In genomic region chr15:100228535-100229336, GRCm38 (mm10) we compare ENCODE assay signal across 8 mouse cellular contexts. TPM values are rescaled to one million over a fixed set of nuclear protein-coding genes. Genes with fewer than 3 reads are reported as not detected.
A peak's percentile ranks its signal among the peaks of the same experiment; 100 is the strongest.
DNase-seq lines count a peak whose midpoint lies in the region; ATAC-seq and TF ChIP-seq lines count a peak whose summit lies in the region.

No protein-coding gene starts in this region.

- no peaks in the 10 kb centered on the region for H3K27me3 ChIP-seq in heart, embryonic 14.5 days (ENCODE audit: control insufficient read depth, insufficient read depth, low read length)
- H3K27me3 ChIP-seq in G1E (ENCODE audit: insufficient read depth, low read length): no peaks in the 10 kb centered on the region
- no peaks in the 10 kb centered on the region for H3K27me3 ChIP-seq in forebrain, postnatal 0 days (ENCODE audit: insufficient read depth, low read length)
- H3K27me3 ChIP-seq in liver, embryonic 14.5 days (ENCODE audit: control insufficient read depth, insufficient read depth, low read length): no peaks in the 10 kb centered on the region

- DNase-seq in heart, adult 9 months (ENCODE audit: low spot score in 2 of 2): no peak
- no peak for DNase-seq in G1E (ENCODE audit: low spot score)
- DNase-seq in forebrain, postnatal 0 days: peak; percentile 18
- DNase-seq in liver, embryonic 14.5 days (ENCODE audit: low read depth in 3 of 3, low spot score in 3 of 3): peak in 2 of 3 experiments; percentile 12 to 31
- DNase-seq in frontal cortex, postnatal 36 days (ENCODE audit: low spot score in 2 of 2): no peak
- DNase-seq in layer of hippocampus, postnatal 14 days (ENCODE audit: low spot score in 2 of 2): no peak

- no peak for ATAC-seq in heart, embryonic 14.5 days (ENCODE audit: insufficient number of reproducible peaks, insufficient read depth, low FRiP score, low read depth)
- ATAC-seq in G1E (ENCODE audit: extremely low read depth, insufficient number of reproducible peaks, low FRiP score, poor library complexity, severe bottlenecking): no peak
- 0 out of 2 replicates have a peak, but pooled peaks have one; percentile 8 for ATAC-seq in forebrain, postnatal 0 days
- peak; percentile 12; the same call in 1 of the 2 replicates for ATAC-seq in liver, embryonic 14.5 days (ENCODE audit: insufficient read depth)
- no peak for ATAC-seq in monocyte, adult 5-6 weeks (replicated peaks; ENCODE audit: insufficient number of reproducible peaks, low FRiP score, low TSS enrichment, poor library complexity, severe bottlenecking)

- H3K4me1 ChIP-seq in heart, embryonic 14.5 days (ENCODE audit: control insufficient read depth in 2 of 2, insufficient read depth in 2 of 2, low read length in 2 of 2): peaks cover 6 to 36% of the 10 kb centered on the region in 2 experiments
- peaks cover 53% of the 10 kb centered on the region for H3K4me1 ChIP-seq in G1E (ENCODE audit: insufficient read depth, low read depth, low read length)
- 0 out of 2 replicates have a peak, but pooled peaks cover 9% of the 10 kb centered on the region for H3K4me1 ChIP-seq in forebrain, postnatal 0 days (ENCODE audit: insufficient read depth)
- peaks cover 39 to 41% of the 10 kb centered on the region in 2 experiments for H3K4me1 ChIP-seq in liver, embryonic 14.5 days (replicated peaks; ENCODE audit: control insufficient read depth in 2 of 2, insufficient read depth in 2 of 2, low read length in 1 of 2)

- peak overlapping the region; percentile 74 for H3K4me2 ChIP-seq in heart, embryonic 14.5 days (ENCODE audit: low read length)
- peak overlapping the region; percentile 51 for H3K4me2 ChIP-seq in forebrain, postnatal 0 days (ENCODE audit: low read depth)
- H3K4me2 ChIP-seq in liver, embryonic 14.5 days (ENCODE audit: low read depth): peak overlapping the region; percentile 95

- no peak for TF ChIP-seq CTCF in G1E (IDR thresholded peaks at IDR 0.05; ENCODE audit: low read depth, low read length)
- peak; percentile 44 for TF ChIP-seq CTCF in forebrain, postnatal 0 days (IDR thresholded peaks at IDR 0.05; ENCODE audit: low read depth)
- peak; percentile 38 for TF ChIP-seq CTCF in liver, embryonic 14.5 days (IDR thresholded peaks at IDR 0.05; ENCODE audit: low read depth)

- peak overlapping the region; percentile 93 to 97 for H3K4me3 ChIP-seq in heart, embryonic 14.5 days (ENCODE audit: control insufficient read depth in 1 of 2, insufficient read depth in 1 of 2, low read depth in 1 of 2, low read length in 2 of 2)
- H3K4me3 ChIP-seq in G1E (ENCODE audit: low read depth, low read length): peak overlapping the region; percentile 86
- peak overlapping the region; percentile 93 for H3K4me3 ChIP-seq in forebrain, postnatal 0 days (ENCODE audit: low read depth, low read length)
- peak overlapping the region; percentile 91 to 92 for H3K4me3 ChIP-seq in liver, embryonic 14.5 days (ENCODE audit: insufficient read depth in 1 of 2, low read depth in 2 of 2, low read length in 2 of 2)

- H3K9ac ChIP-seq in heart, embryonic 14.5 days (ENCODE audit: low read length): peak overlapping the region; percentile 99
- H3K9ac ChIP-seq in forebrain, postnatal 0 days: peak overlapping the region; percentile 98
- peak overlapping the region; percentile 81 for H3K9ac ChIP-seq in liver, embryonic 14.5 days (replicated peaks)

- H3K27ac ChIP-seq in heart, embryonic 14.5 days (replicated peaks in 1 of 2; ENCODE audit: control insufficient read depth in 1 of 2, insufficient read depth in 1 of 2, low read depth in 2 of 2, low read length in 2 of 2): peak overlapping the region; percentile 96 to 100
- H3K27ac ChIP-seq in forebrain, postnatal 0 days (ENCODE audit: low read depth, low read length): peak overlapping the region; percentile 100
- H3K27ac ChIP-seq in liver, embryonic 14.5 days: peak overlapping the region; percentile 98

- H3K36me3 ChIP-seq in heart, embryonic 14.5 days (ENCODE audit: control insufficient read depth, insufficient read depth, low read length): peaks cover 14% of the 10 kb centered on the region
- H3K36me3 ChIP-seq in G1E (replicated peaks): peaks cover 56% of the 10 kb centered on the region
- no peaks in the 10 kb centered on the region; the same call in 1 of the 2 replicates for H3K36me3 ChIP-seq in forebrain, postnatal 0 days (ENCODE audit: insufficient read depth)
- H3K36me3 ChIP-seq in liver, embryonic 14.5 days (replicated peaks; ENCODE audit: control insufficient read depth, insufficient read depth, low read depth): peaks cover 12% of the 10 kb centered on the region

- WGBS in heart, embryonic 14.5 days: 7% methylated on average over 16 of the region's 16 CpGs
- 13% methylated on average over 16 of the region's 16 CpGs for WGBS in forebrain, postnatal 0 days
- 3% methylated on average over 16 of the region's 16 CpGs for WGBS in liver, embryonic 14.5 days (ENCODE audit: insufficient replicate concordance)

- H3K9me3 ChIP-seq in heart, embryonic 14.5 days (ENCODE audit: control insufficient read depth, low read length): peaks cover 1% of the 10 kb centered on the region; the same call in 1 of the 2 replicates
- H3K9me3 ChIP-seq in G1E (replicated peaks): peaks cover 16% of the 10 kb centered on the region
- no peaks in the 10 kb centered on the region for H3K9me3 ChIP-seq in forebrain, postnatal 0 days (ENCODE audit: low read length)
- no peaks in the 10 kb centered on the region for H3K9me3 ChIP-seq in liver, embryonic 14.5 days (ENCODE audit: control insufficient read depth, low read length)

- no peak for TF ChIP-seq EP300 in liver, embryonic 14.5 days (IDR thresholded peaks at IDR 0.05; ENCODE audit: low read depth)

RNA-seq across cellular contexts. Expression of gene Atf1, which starts 1.1 kb away (rescaled TPM):
- 36.8 and 37.1 TPM in 2 replicates for polyA plus RNA-seq in heart, embryonic 14.5 days (2014; fragmentation: Nextera tagmentation; extraction: Ambion mirVana)
- 72.0 and 75.1 TPM in 2 replicates for total RNA-seq in G1E (2014; fragmentation: Nextera tagmentation)
- 49.7 and 68.8 TPM in 2 replicates for total RNA-seq in G1E (2017)
- 44.9 and 60.0 TPM in 2 replicates for polyA plus RNA-seq in G1E (2012)
- 5.4 and 5.6 TPM in 2 replicates for total RNA-seq in forebrain, postnatal 0 days (2014; rRNA removed)
- 4.6 and 9.2 TPM in 2 replicates for polyA plus RNA-seq in forebrain, postnatal 0 days (2015; fragmentation: Nextera tagmentation; extraction: Ambion mirVana)
- polyA plus RNA-seq in liver, embryonic 14.5 days (2012; rRNA removed): 21.3 and 29.7 TPM in 2 replicates
- 24.9 and 27.6 TPM in 2 replicates for polyA plus RNA-seq in liver, embryonic 14.5 days (2014; fragmentation: Nextera tagmentation; extraction: Ambion mirVana)
- 49.1 to 81.7 TPM (median 57.2 TPM) in 3 replicates for total RNA-seq in monocyte, adult 5-6 weeks (2017)
- total RNA-seq in layer of hippocampus, postnatal 14 days (2021): 10 to 100 TPM; 15.1 to 16.3 TPM

RNA-seq across cellular contexts. Expression of gene Tmprss12, which starts 51.9 kb away (rescaled TPM):
- not detected in 2 replicates for polyA plus RNA-seq in heart, embryonic 14.5 days (2014; fragmentation: Nextera tagmentation; extraction: Ambion mirVana)
- total RNA-seq in G1E (2014; fragmentation: Nextera tagmentation): not detected in 2 replicates
- total RNA-seq in G1E (2017): 0.12 TPM in 1 of 2 replicates, not detected in the other
- polyA plus RNA-seq in G1E (2012): not detected in 2 replicates
- total RNA-seq in forebrain, postnatal 0 days (2014; rRNA removed): not detected in 2 replicates
- not detected in 2 replicates for polyA plus RNA-seq in forebrain, postnatal 0 days (2015; fragmentation: Nextera tagmentation; extraction: Ambion mirVana)
- polyA plus RNA-seq in liver, embryonic 14.5 days (2012; rRNA removed): not detected in 2 replicates
- not detected in 2 replicates for polyA plus RNA-seq in liver, embryonic 14.5 days (2014; fragmentation: Nextera tagmentation; extraction: Ambion mirVana)
- not detected in 3 replicates for total RNA-seq in monocyte, adult 5-6 weeks (2017)
- not detected for total RNA-seq in layer of hippocampus, postnatal 14 days (2021)

Comparison
In these comparisons a context has a peak if more than half of its experiments do, and no peak if none do; other contexts are left out.
1. ATAC-seq: peak in forebrain, postnatal 0 days (single experiment) and liver, embryonic 14.5 days (single experiment); none in heart, embryonic 14.5 days (single experiment), G1E (single experiment) and monocyte, adult 5-6 weeks (single experiment).
2. DNase-seq: peak in forebrain, postnatal 0 days (single experiment) and liver, embryonic 14.5 days (2 of 3); none in heart, adult 9 months (0 of 2), G1E (single experiment), frontal cortex, postnatal 36 days (0 of 2) and layer of hippocampus, postnatal 14 days (0 of 2).
3. Peak in every context shown above with its lines, with median percentiles within 50 percentile points of each other: H3K27ac ChIP-seq, H3K4me2 ChIP-seq, H3K4me3 ChIP-seq and H3K9ac ChIP-seq.